Mouse (Mus musculus): ENCODE measurements around the gene Runx1.

The Runx1 gene

DNA sequence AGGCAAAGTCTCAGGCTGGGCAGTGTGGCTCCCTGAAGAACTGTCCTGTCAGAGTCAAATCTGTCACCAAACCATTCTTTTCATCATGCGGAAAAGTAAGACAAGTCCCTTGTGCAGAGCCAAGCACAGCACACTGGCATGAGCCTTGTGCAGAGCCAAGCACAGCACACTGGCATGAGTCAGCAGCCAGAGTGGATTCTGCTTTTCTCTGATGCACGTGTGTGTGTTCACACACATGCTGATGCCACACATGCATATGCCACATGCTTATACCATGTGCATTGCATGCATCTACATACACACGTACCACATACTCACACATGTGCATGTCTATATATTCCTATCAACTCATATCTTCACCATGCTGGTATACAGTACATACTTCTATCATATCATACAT lies 174.7 kb downstream of the Runx1 start:
- DNase-seq (ENCODE audit: low spot score in 2 of 2), result no peak

- no peak for DNase-seq (ENCODE audit: low spot score in 2 of 2)
Measured at GRCm38 (mm10) chr16:92646153-92646552, 179.8 kb downstream of the Runx1 start.

- peak in 1 of 2 experiments; percentile 48 for DNase-seq (ENCODE audit: low spot score in 2 of 2)
Measured at GRCm38 (mm10) chr16:92645423-92646115, 180.4 kb downstream of the Runx1 start.

GRCm38 (mm10) chr16:92644718-92645422 lies 181.1 kb downstream of the Runx1 start:
- peak in 1 of 2 experiments; percentile 24 for DNase-seq (ENCODE audit: low spot score in 2 of 2)

DNA sequence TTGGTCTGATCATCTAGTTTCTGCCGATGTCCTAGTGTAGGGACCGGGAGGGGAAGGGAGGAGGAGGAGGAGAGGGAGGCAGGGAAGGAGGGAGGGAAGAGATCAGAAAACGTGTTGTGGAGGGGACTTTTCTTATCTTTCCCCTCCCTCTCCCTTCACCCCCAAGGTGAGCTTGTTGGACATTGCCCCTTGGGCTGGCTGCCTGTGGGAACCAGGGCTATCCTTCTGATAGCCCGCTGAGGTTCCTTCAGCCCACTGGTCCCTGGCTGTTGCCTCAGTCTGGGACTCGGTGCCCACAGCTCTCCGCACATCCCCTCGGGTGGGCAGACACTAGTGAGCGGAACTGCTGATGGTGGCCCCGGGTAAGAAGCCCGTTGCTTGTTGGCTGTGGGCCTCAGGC lies 181.6 kb downstream of the Runx1 start:
- no peak for DNase-seq (ENCODE audit: low spot score in 2 of 2)

DNA sequence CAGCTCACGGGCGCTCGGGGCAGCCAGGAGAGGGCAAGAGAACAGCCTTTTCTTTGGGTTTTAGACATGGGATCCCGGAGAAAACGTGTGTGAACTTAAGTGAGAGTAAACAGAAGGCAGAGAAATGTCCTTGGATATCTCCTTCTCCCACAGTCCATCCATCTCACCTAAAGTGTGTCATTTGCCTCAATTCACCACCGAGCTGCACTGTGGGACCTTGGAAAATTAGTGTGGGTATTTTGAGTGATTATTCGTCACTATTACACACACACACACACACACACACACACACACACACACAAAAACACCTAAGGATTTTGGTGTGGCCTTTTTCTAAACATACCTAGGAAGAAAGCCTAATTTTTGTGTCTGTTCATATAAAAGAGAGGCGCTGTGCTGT lies 183.7 kb downstream of the Runx1 start:
- DNase-seq (ENCODE audit: low spot score in 2 of 2), result no peak

DNA sequence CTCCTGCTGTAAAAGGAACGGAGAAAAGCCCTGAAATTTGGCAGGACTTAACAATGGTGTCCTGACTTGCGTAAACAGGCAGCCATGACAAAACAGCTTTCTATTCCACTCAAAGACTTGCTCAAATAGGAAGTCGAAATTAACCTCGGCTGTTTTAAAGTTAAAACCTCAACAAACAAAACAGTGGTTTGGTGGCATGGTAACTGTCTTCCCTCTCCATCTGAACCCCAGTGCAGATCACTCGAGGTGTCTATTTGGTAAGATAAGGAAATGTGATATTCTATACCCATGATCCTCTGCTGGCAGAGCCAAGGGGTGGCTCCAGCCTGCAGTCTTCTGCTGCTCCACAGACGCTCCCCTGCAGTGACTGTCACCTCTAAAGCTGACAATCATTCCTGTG lies 184.9 kb downstream of the Runx1 start:
- no peak for DNase-seq (ENCODE audit: low spot score in 2 of 2)

DNA sequence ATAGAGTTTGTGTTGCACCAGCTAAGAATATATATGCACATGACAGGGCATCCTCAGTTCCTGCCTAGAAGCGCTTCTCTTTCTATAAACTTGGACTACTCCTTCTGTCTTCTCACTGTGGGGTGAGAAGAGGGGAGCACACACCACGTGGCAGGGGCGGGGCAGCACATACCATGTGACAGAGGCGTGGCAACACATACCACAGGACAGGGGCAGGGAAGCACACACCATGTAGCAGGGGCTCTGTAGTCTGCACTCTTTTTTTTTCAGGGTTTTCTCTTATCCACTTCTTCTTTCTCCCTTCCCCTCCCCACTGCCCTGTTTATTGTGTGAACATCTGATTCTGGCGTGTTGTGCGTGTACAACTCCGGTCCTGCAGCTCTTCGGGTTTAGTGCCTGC lies 186.9 kb downstream of the Runx1 start:
- DNase-seq (ENCODE audit: low spot score in 2 of 2), result no peak

DNA sequence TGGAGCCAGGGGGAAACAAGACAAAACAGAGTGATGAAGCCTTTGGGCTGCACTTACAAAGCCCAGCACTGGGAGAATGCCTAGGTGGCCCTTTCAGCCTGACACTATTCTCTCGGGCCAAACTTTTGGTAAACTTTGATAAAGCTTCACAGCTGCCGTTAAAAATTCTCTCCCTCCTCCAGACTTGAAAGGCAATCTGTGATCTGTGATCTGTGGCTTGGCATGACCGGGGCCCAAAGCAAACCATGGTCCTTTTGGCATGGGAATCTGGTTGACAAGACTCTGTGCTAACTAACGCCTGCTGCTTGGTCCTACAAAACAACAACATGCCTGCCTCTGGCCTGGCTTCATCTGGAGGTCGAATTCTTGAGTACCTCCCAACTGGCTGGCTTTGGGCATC lies 188.9 kb downstream of the Runx1 start:
- DNase-seq (ENCODE audit: low spot score in 2 of 2), result no peak

GRCm38 (mm10) chr16:92632115-92632763 lies 193.7 kb downstream of the Runx1 start:
- DNase-seq (ENCODE audit: low spot score in 2 of 2), result no peak

GRCm38 (mm10) chr16:92631637-92632036 lies 194.3 kb downstream of the Runx1 start:
- DNase-seq (ENCODE audit: low spot score in 2 of 2), result no peak

- no peak for DNase-seq (ENCODE audit: low spot score in 2 of 2)
Measured at GRCm38 (mm10) chr16:92630950-92631349, 195.0 kb downstream of the Runx1 start.

DNA sequence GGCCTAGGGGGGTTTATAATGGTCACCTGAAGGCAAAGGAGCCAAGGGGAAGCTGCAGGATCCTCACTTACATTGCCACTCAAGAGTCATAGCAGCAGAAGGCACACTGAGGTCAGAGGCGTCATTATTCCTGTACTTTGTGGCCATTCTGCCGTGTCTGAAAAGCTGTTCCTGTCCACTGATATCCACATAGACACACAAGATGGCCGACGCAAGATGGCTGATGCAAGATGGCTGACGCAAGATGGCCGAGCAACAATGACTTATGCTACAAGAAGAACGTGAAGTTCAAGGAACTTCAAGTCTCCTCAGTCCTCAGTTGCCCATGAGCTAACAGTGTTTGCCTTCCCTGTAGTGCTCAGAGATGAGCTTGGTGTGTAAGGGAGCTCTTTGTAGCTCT lies 196.1 kb downstream of the Runx1 start:
- no peak for DNase-seq (ENCODE audit: low spot score in 2 of 2)

GRCm38 (mm10) chr16:92627262-92627661 lies 198.7 kb downstream of the Runx1 start:
- DNase-seq (ENCODE audit: low spot score in 2 of 2), result no peak

- no peak for DNase-seq (ENCODE audit: low spot score in 2 of 2)
Measured at GRCm38 (mm10) chr16:92623953-92624352, 202.0 kb downstream of the Runx1 start.

GRCm38 (mm10) chr16:92621859-92622258 lies 204.1 kb downstream of the Runx1 start:
- no peak for DNase-seq (ENCODE audit: low spot score in 2 of 2)

GRCm38 (mm10) chr16:92620841-92621518 lies 205.0 kb downstream of the Runx1 start:
- no peak for DNase-seq (ENCODE audit: low spot score in 2 of 2)

- no peak for DNase-seq (ENCODE audit: low spot score in 2 of 2)
Measured at GRCm38 (mm10) chr16:92616839-92617238, 209.1 kb downstream of the Runx1 start.

DNA sequence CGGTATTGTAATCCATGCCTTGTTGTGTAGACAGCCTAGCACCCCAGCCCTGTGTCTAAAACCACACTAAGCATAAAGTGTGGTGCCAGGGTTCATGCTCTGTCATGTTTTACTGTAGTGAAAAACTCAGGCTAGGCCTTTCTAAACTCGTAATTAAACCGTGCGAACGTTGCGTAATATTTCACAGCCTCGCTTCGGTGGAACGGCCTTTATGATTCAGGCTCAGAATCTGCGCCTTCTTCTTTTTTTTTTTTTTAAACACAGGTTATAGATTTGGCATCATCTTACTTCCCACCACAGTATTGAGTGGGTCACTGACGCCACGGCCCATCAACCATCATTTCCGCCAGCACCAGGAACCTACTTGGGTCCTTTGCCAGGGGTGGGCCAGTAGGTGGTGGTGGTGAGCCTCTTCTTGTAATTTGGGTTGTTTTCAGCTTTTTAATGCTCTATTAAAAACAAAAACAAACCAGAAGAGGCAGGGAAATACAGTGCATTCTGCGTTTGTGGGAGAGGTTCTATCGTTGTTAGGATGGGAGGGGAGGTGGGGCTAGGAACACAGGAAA lies 210.6 kb downstream of the Runx1 start:
- DNase-seq (ENCODE audit: low spot score in 2 of 2), result no peak

GRCm38 (mm10) chr16:92612546-92612945 lies 213.4 kb downstream of the Runx1 start:
- no peak for DNase-seq (ENCODE audit: low spot score in 2 of 2)

GRCm38 (mm10) chr16:92611641-92612149 lies 214.3 kb downstream of the Runx1 start:
- DNase-seq (ENCODE audit: low spot score in 2 of 2), result no peak

DNA sequence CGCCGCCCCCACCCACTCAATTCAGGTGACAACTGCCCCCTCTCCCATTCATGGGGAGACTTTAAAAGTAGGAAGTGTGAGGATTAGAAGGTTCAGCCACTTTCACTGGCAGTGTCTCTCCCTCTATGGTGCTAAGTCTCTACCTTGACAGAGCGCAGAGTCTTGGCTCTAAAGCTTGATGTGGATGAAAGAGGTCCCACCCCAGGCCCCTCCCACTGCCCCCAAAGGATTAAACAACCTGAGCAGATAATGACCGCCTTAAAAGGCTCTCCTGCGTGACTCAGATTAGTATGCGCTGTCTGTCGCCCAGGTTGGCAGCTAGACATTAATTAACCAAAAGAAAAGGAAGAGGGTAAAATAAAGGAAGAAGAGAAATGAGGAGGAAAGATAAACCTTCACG lies 215.5 kb downstream of the Runx1 start:
- DNase-seq (ENCODE audit: low spot score in 2 of 2), result no peak

Data from urinary bladder, postnatal 4 days (tissue).